Mouse (Mus musculus) embryonic facial prominence, embryonic 13.5 days (tissue): ENCODE measurements at regions not wholly inside any gene's neighbourhood (a gene's known extent, or its start where the extent isn't known, plus 50 kb on each side); places are given as distances from the start of the nearest gene placed in this dataset.

Source experiments
- ATAC-seq: fragments of 200-750 bp; cut with Nextera tagmentation; 2 replicates; pipeline ENCODE4 v1.8.0; 2017; ENCODE audit warnings: low read depth; ENCODE audit not compliant: insufficient number of reproducible peaks, insufficient read depth, low FRiP score, low TSS enrichment
- H3K27ac ChIP-seq: fragments of 300-500 bp; sonication (generic); 2 replicates; pipeline ENCODE4 v1.5.1; 2015; ENCODE audit warnings: moderate library complexity, mild to moderate bottlenecking, inconsistent platforms
- H3K27me3 ChIP-seq: fragments of 300-500 bp; sonication (generic); 2 replicates; pipeline ENCODE4 v1.6.1; 2015; ENCODE audit warnings: mild to moderate bottlenecking, inconsistent platforms
- H3K36me3 ChIP-seq: fragments of 300-500 bp; sonication (generic); 2 replicates; pipeline ENCODE4 v1.6.1; 2015; ENCODE audit warnings: mild to moderate bottlenecking, inconsistent platforms
- H3K4me1 ChIP-seq: fragments of 300-500 bp; sonication (generic); 2 replicates; pipeline ENCODE4 v1.6.1; 2015; ENCODE audit warnings: inconsistent platforms
- H3K4me2 ChIP-seq: fragments of 300-500 bp; sonication (generic); 2 replicates; pipeline ENCODE4 v1.6.1; 2015; ENCODE audit warnings: moderate library complexity, mild to moderate bottlenecking, inconsistent platforms
- H3K4me3 ChIP-seq: fragments of 300-500 bp; sonication (generic); 2 replicates; pipeline ENCODE4 v1.5.1; 2015; ENCODE audit warnings: mild to moderate bottlenecking, inconsistent platforms
- H3K9ac ChIP-seq: fragments of 300-500 bp; sonication (generic); 2 replicates; pipeline ENCODE4 v1.6.1; 2015; ENCODE audit warnings: mild to moderate bottlenecking, inconsistent platforms
- H3K9me3 ChIP-seq: fragments of 300-500 bp; sonication (generic); 2 replicates; pipeline ENCODE4 v1.6.1; 2016; ENCODE audit warnings: inconsistent platforms
- WGBS: fragments of 180-500 bp; shearing (Covaris S2); methylation state at CpG from one replicate; pipeline ENCODE4 v1.1.7; 2015; ENCODE audit warnings: mixed read lengths; 5-methylcytosine and 5-hydroxymethylcytosine counted together

GRCm38 (mm10) chr13:51345839-51346550, 62.4 kb upstream of the S1pr3 start:
- WGBS = 5% methylated on average over 8 of the region's 8 CpGs
- Histone ChIP-seq H3K9me3 (no peaks in the 10 kb centered on the region), H3K36me3 (no peaks in the 10 kb centered on the region), H3K27ac (peak overlapping the region; percentile 86), H3K4me3 (no peak overlapping the region), H3K27me3 (no peaks in the 10 kb centered on the region), H3K4me2 (peak overlapping the region; percentile 34), H3K9ac (no peak overlapping the region), H3K4me1 (peaks cover 46% of the 10 kb centered on the region)
- peak; percentile 78; the same call in 1 of the 2 replicates for ATAC-seq

GRCm38 (mm10) chr13:51348707-51349106, 59.7 kb upstream of the S1pr3 start:
- Histone ChIP-seq H3K27me3 (no peaks in the 10 kb centered on the region), H3K4me1 (peaks cover 50% of the 10 kb centered on the region), H3K4me2 (no peak overlapping the region), H3K9me3 (no peaks in the 10 kb centered on the region), H3K27ac (no peak overlapping the region), H3K9ac (no peak overlapping the region), H3K36me3 (no peaks in the 10 kb centered on the region), H3K4me3 (no peak overlapping the region)
- no peak for ATAC-seq
- WGBS = 44% methylated on average over 4 of the region's 4 CpGs

GRCm38 (mm10) chr13:51349818-51350551, 58.5 kb upstream of the S1pr3 start:
- H3K4me2 ChIP-seq = no peak overlapping the region
- H3K36me3 ChIP-seq = no peaks in the 10 kb centered on the region
- no peak overlapping the region for H3K4me3 ChIP-seq
- no peaks in the 10 kb centered on the region for H3K9me3 ChIP-seq
- no peak for ATAC-seq
- no peak overlapping the region; the same call in 1 of the 2 replicates for H3K27ac ChIP-seq
- no peaks in the 10 kb centered on the region for H3K27me3 ChIP-seq
- peaks cover 49% of the 10 kb centered on the region for H3K4me1 ChIP-seq
- H3K9ac ChIP-seq = no peak overlapping the region
- WGBS = 75% methylated on average over 11 of the region's 11 CpGs

GRCm38 (mm10) chr13:51352874-51353273, 55.6 kb upstream of the S1pr3 start:
- no peak overlapping the region for H3K9ac ChIP-seq
- H3K4me2 ChIP-seq = no peak overlapping the region
- peaks cover 46% of the 10 kb centered on the region for H3K4me1 ChIP-seq
- H3K27ac ChIP-seq = no peak overlapping the region
- H3K9me3 ChIP-seq = no peaks in the 10 kb centered on the region
- no peak overlapping the region for H3K4me3 ChIP-seq
- no peaks in the 10 kb centered on the region for H3K36me3 ChIP-seq
- no peaks in the 10 kb centered on the region for H3K27me3 ChIP-seq
- 66% methylated on average over 4 of the region's 4 CpGs for WGBS
- no peak for ATAC-seq

- no peaks in the 10 kb centered on the region for H3K27me3 ChIP-seq
- no peak overlapping the region for H3K4me3 ChIP-seq
- H3K4me2 ChIP-seq = no peak overlapping the region
- no peaks in the 10 kb centered on the region for H3K36me3 ChIP-seq
- peaks cover 29% of the 10 kb centered on the region for H3K4me1 ChIP-seq
- peak overlapping the region; percentile 85 for H3K27ac ChIP-seq
- no peak overlapping the region for H3K9ac ChIP-seq
- no peak for ATAC-seq
- no peaks in the 10 kb centered on the region for H3K9me3 ChIP-seq
- WGBS = 24% methylated on average over 2 of the region's 2 CpGs
Measured at GRCm38 (mm10) chr13:51355507-51355906, 52.9 kb upstream of the S1pr3 start.
